Mouse (Mus musculus) stomach, postnatal 0 days (tissue): Measurements from ENCODE around the gene Hk2.

Source experiments
- CTCF ChIP-seq: IDR thresholded peaks from 2 replicates; pipeline ENCODE4 v1.5.1; 2016; ENCODE audit warnings: antibody characterized with exemption, low read depth, mild to moderate bottlenecking, moderate library complexity
- EP300 ChIP-seq: optimal IDR thresholded peaks from 2 replicates; pipeline ENCODE3; 2016; ENCODE audit warnings: antibody characterized with exemption

- no peak for TF ChIP-seq CTCF
- TF ChIP-seq EP300 = no peak
Observed at GRCm38 (mm10) chr6:82748106-82748672, 26.1 kb downstream of the Hk2 start.
